Mouse (Mus musculus): ENCODE data around the gene Prx. TPM values are rescaled to one million over a fixed set of nuclear protein-coding genes. Genes with fewer than 3 reads are reported as not detected.

Prx gene
- polyA plus RNA-seq, 1 experiment from 2014 or later, result 0.43 TPM

DNA sequence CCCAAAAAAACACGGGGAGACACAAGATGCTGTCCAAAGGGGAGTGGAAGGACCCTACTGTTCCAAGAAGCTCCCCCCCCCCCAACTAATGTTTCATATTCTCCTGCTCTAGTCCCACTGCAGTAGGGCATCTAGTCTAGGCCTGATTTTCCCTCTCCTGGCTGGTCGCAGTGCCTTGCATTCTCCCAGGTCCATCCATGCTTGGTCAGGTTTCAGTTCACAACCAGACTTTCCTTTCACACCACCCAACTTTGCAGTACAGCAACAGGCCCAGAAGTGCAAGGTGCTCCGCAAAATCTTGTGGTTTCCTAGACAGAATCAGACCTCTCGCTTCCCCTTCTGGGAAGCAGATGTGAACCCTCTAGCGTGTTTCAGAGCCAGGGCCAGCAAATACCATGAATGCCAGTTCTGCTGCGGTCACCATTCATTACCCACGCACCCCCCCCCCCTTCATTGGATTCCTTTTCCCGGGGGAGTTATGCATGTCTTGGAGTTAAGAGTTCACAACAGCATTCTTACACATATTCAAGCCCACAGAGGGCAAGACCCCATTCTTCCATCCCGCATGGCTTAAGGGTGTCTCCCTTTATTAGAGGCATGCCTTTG lies 7.7 kb downstream of the Prx start:
- Histone ChIP-seq H3K4me1 (ENCODE audit: control insufficient read depth, insufficient read depth, low read length) (no peaks in the 10 kb centered on the region; the same call in 1 of the 2 replicates), H3K4me2 (ENCODE audit: low read depth, low read length) (peak overlapping the region; percentile 46), H3K4me3 (ENCODE audit: low read depth, low read length) (no peak overlapping the region), H3K36me3 (ENCODE audit: control insufficient read depth, insufficient read depth, low read length) (no peaks in the 10 kb centered on the region), H3K27me3 (ENCODE audit: control insufficient read depth, insufficient read depth, low read length) (no peaks in the 10 kb centered on the region), H3K9ac (replicated peaks; ENCODE audit: low read depth, low read length) (no peak overlapping the region), H3K27ac (ENCODE audit: low read depth, low read length) (no peak overlapping the region; the same call in 1 of the 2 replicates), H3K9me3 (ENCODE audit: control insufficient read depth, low read length) (no peaks in the 10 kb centered on the region)
- ATAC-seq (ENCODE audit: low read depth), result 0 out of 2 replicates have a peak, but pooled peaks have one; percentile 12
- WGBS, result 42% methylated on average over 9 of the region's 9 CpGs

GRCm38 (mm10) chr7:27507711-27508647 lies 8.9 kb downstream of the Prx start:
- Histone ChIP-seq H3K36me3 (ENCODE audit: control insufficient read depth, insufficient read depth, low read length) (no peaks in the 10 kb centered on the region), H3K27me3 (ENCODE audit: control insufficient read depth, insufficient read depth, low read length) (no peaks in the 10 kb centered on the region), H3K4me2 (ENCODE audit: low read depth, low read length) (peak overlapping the region; percentile 46), H3K9me3 (ENCODE audit: control insufficient read depth, low read length) (no peaks in the 10 kb centered on the region), H3K4me1 (ENCODE audit: control insufficient read depth, insufficient read depth, low read length) (no peaks in the 10 kb centered on the region; the same call in 1 of the 2 replicates), H3K9ac (replicated peaks; ENCODE audit: low read depth, low read length) (peak overlapping the region; percentile 51), H3K4me3 (ENCODE audit: low read depth, low read length) (peak overlapping the region; percentile 38), H3K27ac (ENCODE audit: low read depth, low read length) (peak overlapping the region; percentile 79)
- peak; percentile 89 for ATAC-seq (ENCODE audit: low read depth)
- 1% methylated on average over 51 of the region's 54 CpGs for WGBS

- ATAC-seq (ENCODE audit: low read depth), result peak; percentile 48
- H3K27ac ChIP-seq (ENCODE audit: low read depth, low read length), result no peak overlapping the region
- no peaks in the 10 kb centered on the region for H3K27me3 ChIP-seq (ENCODE audit: control insufficient read depth, insufficient read depth, low read length)
- H3K4me3 ChIP-seq (ENCODE audit: low read depth, low read length), result no peak overlapping the region
- H3K4me1 ChIP-seq (ENCODE audit: control insufficient read depth, insufficient read depth, low read length), result no peaks in the 10 kb centered on the region; the same call in 1 of the 2 replicates
- 26% methylated on average over 6 of the region's 6 CpGs for WGBS
- H3K9me3 ChIP-seq (ENCODE audit: control insufficient read depth, low read length), result no peaks in the 10 kb centered on the region
- H3K36me3 ChIP-seq (ENCODE audit: control insufficient read depth, insufficient read depth, low read length), result no peaks in the 10 kb centered on the region
- no peak overlapping the region for H3K9ac ChIP-seq (replicated peaks; ENCODE audit: low read depth, low read length)
- H3K4me2 ChIP-seq (ENCODE audit: low read depth, low read length), result peak overlapping the region; percentile 46; the same call in 1 of the 2 replicates
Observed at GRCm38 (mm10) chr7:27508648-27509005, 9.5 kb downstream of the Prx start.

- Histone ChIP-seq H3K4me2 (ENCODE audit: low read depth, low read length) (no peak overlapping the region), H3K27me3 (ENCODE audit: control insufficient read depth, insufficient read depth, low read length) (no peaks in the 10 kb centered on the region), H3K36me3 (ENCODE audit: control insufficient read depth, insufficient read depth, low read length) (no peaks in the 10 kb centered on the region), H3K27ac (ENCODE audit: low read depth, low read length) (no peak overlapping the region), H3K9ac (replicated peaks; ENCODE audit: low read depth, low read length) (no peak overlapping the region), H3K4me3 (ENCODE audit: low read depth, low read length) (no peak overlapping the region), H3K4me1 (ENCODE audit: control insufficient read depth, insufficient read depth, low read length) (no peaks in the 10 kb centered on the region; the same call in 1 of the 2 replicates), H3K9me3 (ENCODE audit: control insufficient read depth, low read length) (no peaks in the 10 kb centered on the region)
- 81% methylated on average over 2 of the region's 2 CpGs for whole genome bisulfite sequencing
- ATAC-seq (ENCODE audit: low read depth), result no peak
Observed at GRCm38 (mm10) chr7:27510809-27511208, 11.7 kb downstream of the Prx start.

DNA sequence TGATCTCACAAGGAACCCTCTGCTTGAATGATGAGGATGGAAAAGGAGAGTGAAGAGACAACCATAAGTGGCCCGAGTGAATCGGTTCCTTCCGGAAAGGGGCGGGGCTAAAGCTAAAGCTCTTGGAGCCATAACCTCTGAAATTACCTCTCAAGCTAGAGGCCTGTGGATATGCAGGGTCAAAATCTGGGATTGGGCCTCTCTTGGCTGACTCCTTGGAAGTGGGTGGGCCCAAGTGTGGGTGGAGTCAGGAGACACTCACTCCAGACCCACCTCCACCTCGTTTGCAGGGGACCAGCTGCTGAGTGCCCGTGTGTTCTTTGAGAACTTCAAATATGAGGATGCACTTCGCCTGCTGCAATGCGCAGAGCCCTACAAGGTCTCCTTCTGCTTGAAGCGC lies 15.8 kb downstream of the Prx start:
- WGBS, result 77% methylated on average over 9 of the region's 9 CpGs
- H3K9ac ChIP-seq (replicated peaks; ENCODE audit: low read depth, low read length), result no peak overlapping the region
- H3K4me2 ChIP-seq (ENCODE audit: low read depth, low read length), result no peak overlapping the region
- no peaks in the 10 kb centered on the region for H3K27me3 ChIP-seq (ENCODE audit: control insufficient read depth, insufficient read depth, low read length)
- ATAC-seq (ENCODE audit: low read depth), result no peak
- no peaks in the 10 kb centered on the region for H3K4me1 ChIP-seq (ENCODE audit: control insufficient read depth, insufficient read depth, low read length)
- no peaks in the 10 kb centered on the region for H3K9me3 ChIP-seq (ENCODE audit: control insufficient read depth, low read length)
- no peak overlapping the region for H3K27ac ChIP-seq (ENCODE audit: low read depth, low read length)
- H3K4me3 ChIP-seq (ENCODE audit: low read depth, low read length), result no peak overlapping the region
- H3K36me3 ChIP-seq (ENCODE audit: control insufficient read depth, insufficient read depth, low read length), result no peaks in the 10 kb centered on the region

DNA sequence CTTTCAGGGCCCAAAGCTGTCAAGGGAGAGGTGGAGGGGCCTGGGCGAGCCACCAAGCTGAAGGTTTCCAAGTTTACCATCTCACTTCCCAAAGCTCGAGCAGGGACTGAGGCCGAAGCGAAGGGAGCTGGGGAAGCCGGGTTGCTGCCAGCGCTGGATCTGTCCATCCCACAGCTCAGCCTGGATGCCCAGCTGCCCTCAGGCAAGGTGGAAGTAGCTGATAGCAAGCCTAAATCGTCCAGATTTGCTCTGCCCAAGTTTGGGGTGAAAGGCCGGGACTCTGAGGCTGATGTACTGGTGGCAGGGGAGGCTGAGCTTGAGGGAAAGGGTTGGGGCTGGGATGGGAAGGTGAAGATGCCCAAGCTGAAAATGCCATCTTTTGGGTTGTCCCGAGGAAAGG lies 19.2 kb downstream of the Prx start:
- no peaks in the 10 kb centered on the region for H3K27me3 ChIP-seq (ENCODE audit: control insufficient read depth, insufficient read depth, low read length)
- ATAC-seq (ENCODE audit: low read depth), result no peak
- no peak overlapping the region for H3K9ac ChIP-seq (replicated peaks; ENCODE audit: low read depth, low read length)
- no peaks in the 10 kb centered on the region for H3K9me3 ChIP-seq (ENCODE audit: control insufficient read depth, low read length)
- H3K4me1 ChIP-seq (ENCODE audit: control insufficient read depth, insufficient read depth, low read length), result no peaks in the 10 kb centered on the region
- no peaks in the 10 kb centered on the region for H3K36me3 ChIP-seq (ENCODE audit: control insufficient read depth, insufficient read depth, low read length)
- H3K27ac ChIP-seq (ENCODE audit: low read depth, low read length), result no peak overlapping the region
- 84% methylated on average over 9 of the region's 9 CpGs for WGBS
- H3K4me2 ChIP-seq (ENCODE audit: low read depth, low read length), result no peak overlapping the region
- H3K4me3 ChIP-seq (ENCODE audit: low read depth, low read length), result no peak overlapping the region

GRCm38 (mm10) chr7:27520104-27520503 lies 21.0 kb downstream of the Prx start:
- H3K4me1 ChIP-seq (ENCODE audit: control insufficient read depth, insufficient read depth, low read length), result no peaks in the 10 kb centered on the region
- H3K27me3 ChIP-seq (ENCODE audit: control insufficient read depth, insufficient read depth, low read length), result no peaks in the 10 kb centered on the region
- no peaks in the 10 kb centered on the region for H3K36me3 ChIP-seq (ENCODE audit: control insufficient read depth, insufficient read depth, low read length)
- no peak for ATAC-seq (ENCODE audit: low read depth)
- no peak overlapping the region for H3K27ac ChIP-seq (ENCODE audit: low read depth, low read length)
- no peaks in the 10 kb centered on the region for H3K9me3 ChIP-seq (ENCODE audit: control insufficient read depth, low read length)
- H3K9ac ChIP-seq (replicated peaks; ENCODE audit: low read depth, low read length), result no peak overlapping the region
- no peak overlapping the region for H3K4me2 ChIP-seq (ENCODE audit: low read depth, low read length)
- H3K4me3 ChIP-seq (ENCODE audit: low read depth, low read length), result no peak overlapping the region

GRCm38 (mm10) chr7:27520599-27520998 lies 21.5 kb downstream of the Prx start:
- H3K27me3 ChIP-seq (ENCODE audit: control insufficient read depth, insufficient read depth, low read length), result no peaks in the 10 kb centered on the region
- H3K4me1 ChIP-seq (ENCODE audit: control insufficient read depth, insufficient read depth, low read length), result no peaks in the 10 kb centered on the region
- H3K36me3 ChIP-seq (ENCODE audit: control insufficient read depth, insufficient read depth, low read length), result no peaks in the 10 kb centered on the region
- 71% methylated on average over 1 of the region's 1 CpGs for WGBS
- H3K27ac ChIP-seq (ENCODE audit: low read depth, low read length), result no peak overlapping the region
- H3K9me3 ChIP-seq (ENCODE audit: control insufficient read depth, low read length), result no peaks in the 10 kb centered on the region
- no peak overlapping the region for H3K4me3 ChIP-seq (ENCODE audit: low read depth, low read length)
- no peak overlapping the region for H3K9ac ChIP-seq (replicated peaks; ENCODE audit: low read depth, low read length)
- ATAC-seq (ENCODE audit: low read depth), result no peak
- H3K4me2 ChIP-seq (ENCODE audit: low read depth, low read length), result no peak overlapping the region

GRCm38 (mm10) chr7:27522967-27523366 lies 23.8 kb downstream of the Prx start, which contains the start of gene Hipk4:
TSS of gene Hipk4 (plus strand) at chr7:27523267.
- H3K4me1 ChIP-seq (ENCODE audit: control insufficient read depth, insufficient read depth, low read length), result no peaks in the 10 kb centered on the region
- ATAC-seq (ENCODE audit: low read depth), result no peak
- no peak within 1 kb of the TSS for H3K9ac ChIP-seq (replicated peaks; ENCODE audit: low read depth, low read length)
- 68% methylated on average over 5 of the region's 5 CpGs for WGBS
- H3K27ac ChIP-seq (ENCODE audit: low read depth, low read length), result no peak within 1 kb of the TSS
- no peaks in the 10 kb centered on the region for H3K36me3 ChIP-seq (ENCODE audit: control insufficient read depth, insufficient read depth, low read length)
- H3K27me3 ChIP-seq (ENCODE audit: control insufficient read depth, insufficient read depth, low read length), result no peaks in the 10 kb centered on the region
- H3K4me2 ChIP-seq (ENCODE audit: low read depth, low read length), result no peak within 1 kb of the TSS
- no peak within 1 kb of the TSS for H3K4me3 ChIP-seq (ENCODE audit: low read depth, low read length)
- no peaks in the 10 kb centered on the region for H3K9me3 ChIP-seq (ENCODE audit: control insufficient read depth, low read length)

All from neural tube, embryonic 14.5 days (tissue).